Mouse (Mus musculus) CH12.LX (cell line): ENCODE measurements around the gene Snx8. TPM values are rescaled to one million over a fixed set of nuclear protein-coding genes. Genes with fewer than 3 reads are reported as not detected.
A peak's percentile ranks its signal among the peaks of the same experiment; 100 is the strongest.

Source experiments
- DNase-seq: peaks from one replicate; pipeline ENCODE4 v3.0.0-alpha.2; 2013; ENCODE audit errors: extremely low read depth
- H3K27ac ChIP-seq: 2 replicates; pipeline ENCODE4 v1.5.1; 2012; ENCODE audit warnings: low read depth, mild to moderate bottlenecking, control low read depth, moderate library complexity; ENCODE audit not compliant: insufficient read depth
- H3K27me3 ChIP-seq: replicated peaks from 2 replicates; pipeline ENCODE3; 2012; ENCODE audit warnings: inconsistent platforms
- H3K36me3 ChIP-seq, 2 experiments: replicated peaks in 1 of 2; 2 replicates each; pipeline versions ENCODE3 to v1.6.1; 2012; ENCODE audit warnings: inconsistent platforms in 1 of 2, low read length in 1 of 2, mild to moderate bottlenecking in 1 of 2, mixed read lengths in 1 of 2, moderate library complexity in 1 of 2; ENCODE audit not compliant: control insufficient read depth in 1 of 2, insufficient read depth in 1 of 2
- H3K4me1 ChIP-seq, 2 experiments: 2 replicates each; pipeline ENCODE4 v1.6.1; 2012; ENCODE audit warnings: inconsistent platforms in 1 of 2, moderate library complexity in 1 of 2; ENCODE audit not compliant: insufficient read depth in 2 of 2, control insufficient read depth in 1 of 2
- H3K4me2 ChIP-seq: 2 replicates; pipeline ENCODE4 v1.6.1; 2012; ENCODE audit warnings: low read depth, mild to moderate bottlenecking, control low read depth; ENCODE audit not compliant: poor library complexity, insufficient read depth, severe bottlenecking
- H3K4me3 ChIP-seq, 3 experiments: fragments of 150-350 bp in 1 of 3; sonication (generic) in 1 of 3; replicated peaks in 1 of 3; 2 replicates each; pipeline versions ENCODE3 to v1.5.1; 2011 to 2012; ENCODE audit warnings: low read depth in 2 of 3, low read length in 2 of 3, mild to moderate bottlenecking in 2 of 3, moderate library complexity in 2 of 3, control low read depth in 1 of 3, improper control_type of control experiment in 1 of 3, inconsistent platforms in 1 of 3, mixed read lengths in 1 of 3; ENCODE audit not compliant: poor library complexity in 1 of 3
- H3K79me2 ChIP-seq: replicated peaks from 2 replicates; pipeline ENCODE4 v1.6.1; 2012; ENCODE audit warnings: mild to moderate bottlenecking, moderate library complexity; ENCODE audit not compliant: control insufficient read depth, poor library complexity, insufficient read depth, severe bottlenecking; ENCODE audit errors: extremely low read depth
- H3K9ac ChIP-seq: 2 replicates; pipeline ENCODE4 v1.6.1; 2012; ENCODE audit warnings: low read depth, mild to moderate bottlenecking, control low read depth, moderate library complexity; ENCODE audit not compliant: insufficient read depth
- H3K9me3 ChIP-seq: replicated peaks from 2 replicates; pipeline ENCODE3; 2012; ENCODE audit warnings: low read length, inconsistent platforms, mixed read lengths
- BHLHE40 ChIP-seq: IDR thresholded peaks from 2 replicates; pipeline ENCODE4 v1.6.1; 2011; ENCODE audit warnings: mild to moderate bottlenecking, low read depth, low read length, improper control_type of control experiment
- CHD1 ChIP-seq: IDR thresholded peaks from 2 replicates; pipeline ENCODE4 v1.6.1; 2012; ENCODE audit warnings: low read depth, low read length, improper control_type of control experiment, inconsistent platforms
- CTCF ChIP-seq, 2 experiments: IDR thresholded peaks in 1 of 2; conservative IDR thresholded peaks in 1 of 2; 2 replicates each; pipeline ENCODE4 v1.5.1; 2011 to 2012; ENCODE audit warnings: low read depth in 2 of 2, low read length in 2 of 2, improper control_type of control experiment in 1 of 2, inconsistent platforms in 1 of 2, mild to moderate bottlenecking in 1 of 2, moderate library complexity in 1 of 2
- E2F4 ChIP-seq: IDR thresholded peaks from 2 replicates; pipeline ENCODE4 v1.6.1; 2011; ENCODE audit warnings: low read depth, low read length, improper control_type of control experiment; ENCODE audit not compliant: insufficient replicate concordance
- EP300 ChIP-seq: IDR thresholded peaks from 2 replicates; pipeline ENCODE4 v1.6.1; 2011; ENCODE audit warnings: low read length, improper control_type of control experiment
- ETS1 ChIP-seq: conservative IDR thresholded peaks from 2 replicates; pipeline ENCODE4 v1.6.1; 2012; ENCODE audit warnings: low read depth, mild to moderate bottlenecking, inconsistent platforms, low read length, improper control_type of control experiment, moderate library complexity
- GABPA ChIP-seq: IDR thresholded peaks from 2 replicates; pipeline ENCODE4 v1.6.1; 2012; ENCODE audit warnings: low read depth, low read length, improper control_type of control experiment, inconsistent platforms; ENCODE audit not compliant: insufficient replicate concordance
- IRF4 ChIP-seq: IDR thresholded peaks from 2 replicates; pipeline ENCODE4 v1.6.1; 2014; ENCODE audit warnings: low read depth, mild to moderate bottlenecking, inconsistent platforms, low read length, improper control_type of control experiment
- JUND ChIP-seq: conservative IDR thresholded peaks from 2 replicates; pipeline ENCODE4 v1.6.1; 2011; ENCODE audit warnings: low read depth, low read length, improper control_type of control experiment
- KAT2A ChIP-seq: IDR thresholded peaks from 2 replicates; pipeline ENCODE4 v1.6.1; 2012; ENCODE audit warnings: low read length, improper control_type of control experiment, inconsistent platforms; ENCODE audit not compliant: insufficient replicate concordance
- MAFK ChIP-seq: IDR thresholded peaks from 2 replicates; pipeline ENCODE4 v1.6.1; 2011; ENCODE audit warnings: low read length, improper control_type of control experiment; ENCODE audit not compliant: insufficient replicate concordance
- MAX ChIP-seq: IDR thresholded peaks from 2 replicates; pipeline ENCODE4 v1.6.1; 2011; ENCODE audit warnings: low read length, improper control_type of control experiment
- MAZ ChIP-seq: IDR thresholded peaks from 2 replicates; pipeline ENCODE4 v1.6.1; 2012; ENCODE audit warnings: low read depth, mild to moderate bottlenecking, inconsistent platforms, low read length, improper control_type of control experiment, moderate library complexity
- MEF2A ChIP-seq: IDR thresholded peaks from 2 replicates; pipeline ENCODE4 v1.6.1; 2014; ENCODE audit warnings: low read depth, mild to moderate bottlenecking, inconsistent platforms, low read length, improper control_type of control experiment, borderline replicate concordance
- MXI1 ChIP-seq: IDR thresholded peaks from 2 replicates; pipeline ENCODE4 v1.6.1; 2011; ENCODE audit warnings: mild to moderate bottlenecking, low read depth, low read length, improper control_type of control experiment
- MYC ChIP-seq: IDR thresholded peaks from 2 replicates; pipeline ENCODE4 v1.6.1; 2011; ENCODE audit warnings: low read depth, mild to moderate bottlenecking, improper control_type of control experiment, low read length
- POLR2A ChIP-seq: IDR thresholded peaks from 2 replicates; pipeline ENCODE4 v1.6.1; 2011; ENCODE audit warnings: low read depth, mild to moderate bottlenecking, improper control_type of control experiment, low read length
- POLR2AphosphoS2 ChIP-seq: IDR thresholded peaks from 2 replicates; pipeline ENCODE4 v1.6.1; 2011; ENCODE audit warnings: low read depth, low read length, improper control_type of control experiment
- RAD21 ChIP-seq: IDR thresholded peaks from 2 replicates; pipeline ENCODE4 v1.6.1; 2011; ENCODE audit warnings: low read depth, mild to moderate bottlenecking, low read length, improper control_type of control experiment, moderate library complexity
- SIN3A ChIP-seq: IDR thresholded peaks from 2 replicates; pipeline ENCODE4 v1.6.1; 2012; ENCODE audit warnings: low read length, improper control_type of control experiment, inconsistent platforms
- SMC3 ChIP-seq: IDR thresholded peaks from 2 replicates; pipeline ENCODE4 v1.6.1; 2011; ENCODE audit warnings: low read depth, low read length, improper control_type of control experiment
- TCF12 ChIP-seq: IDR thresholded peaks from 2 replicates; pipeline ENCODE4 v1.6.1; 2014; ENCODE audit warnings: low read depth, mild to moderate bottlenecking, inconsistent platforms, low read length, improper control_type of control experiment
- ZKSCAN1 ChIP-seq: IDR thresholded peaks from 2 replicates; pipeline ENCODE4 v1.6.1; 2012; ENCODE audit warnings: low read depth, inconsistent platforms, low read length, improper control_type of control experiment, borderline replicate concordance
- ZMIZ1 ChIP-seq: IDR thresholded peaks from 2 replicates; pipeline ENCODE4 v1.6.1; 2012; ENCODE audit warnings: low read depth, mild to moderate bottlenecking, inconsistent platforms, low read length, improper control_type of control experiment
- dilution Hi-C: fragments of 300-500 bp; cut with MboI; formaldehyde crosslinking; loops from 2 replicates; pipeline ENCODE4 v1.14.3; 2020; ENCODE audit warnings: low sequenced_read_pairs; ENCODE audit not compliant: extremely low pct_unique_long_range_greater_than_20kb, extremely low pct_ligation_motif_present
- in situ Hi-C: fragments of 300-500 bp; cut with MboI; formaldehyde crosslinking; loops from 3 replicates; pipeline ENCODE4 v1.14.3; 2019; ENCODE audit warnings: low sequenced_read_pairs, low pct_ligation_motif_present, low pct_unique_long_range_greater_than_20kb, mixed read lengths
- polyA plus RNA-seq: library from polyadenylated mRNA; unstranded; fragments of >175 nt; gene quantifications from 2 replicates; pipeline ENCODE4 v1.2.1, GENCODE M21; 2012; ENCODE audit warnings: low read depth; ENCODE audit not compliant: insufficient read length
- total RNA-seq, 2 experiments: library from RNA; depleted of rRNA; stranded (reverse); fragments of 300-350 nt in 1 of 2; fragments of >200 nt in 1 of 2; gene quantifications; 2 replicates each; pipeline ENCODE4 v1.2.3; 2012 to 2014

The Snx8 gene
- total and polyA plus RNA-seq, 3 experiments, result 20.8 to 42.4 (median 34.6) TPM

GRCm38 (mm10) chr5:140382688-140383087 lies 6.4 kb downstream of the Snx8 start:
- Histone ChIP-seq H3K4me1 (peaks cover 18 to 78% of the 10 kb centered on the region in 2 experiments), H3K9me3 (peaks cover 6% of the 10 kb centered on the region), H3K36me3 (peaks cover 0 to 26% of the 10 kb centered on the region in 2 experiments), H3K9ac (no peak overlapping the region), H3K4me3 (peak overlapping the region in 2 of 3 experiments; percentile 26 to 30), H3K79me2 (peaks cover 2% of the 10 kb centered on the region), H3K4me2 (peak overlapping the region; percentile 61), H3K27me3 (no peaks in the 10 kb centered on the region), H3K27ac (peak overlapping the region; percentile 45; the same call in 1 of the 2 replicates)
- dilution Hi-C loops, result no loop called here
- peak; percentile 73 for DNase-seq
- no peak for TF ChIP-seq RAD21
- TF ChIP-seq KAT2A, result no peak
- no peak for TF ChIP-seq POLR2A
- TF ChIP-seq E2F4, result no peak
- TF ChIP-seq MAX, result no peak
- no peak for TF ChIP-seq CHD1
- TF ChIP-seq GABPA, result no peak
- TF ChIP-seq SIN3A, result no peak
- no peak for TF ChIP-seq CTCF (conservative IDR thresholded peaks at IDR 0.05 in 1 of 2, IDR thresholded peaks at IDR 0.05 in 1 of 2; ENCODE audit: low read depth in 2 of 2, low read length in 2 of 2)
- TF ChIP-seq EP300, result peak; percentile 69
- no peak for TF ChIP-seq MAFK
- no peak for TF ChIP-seq MEF2A
- TF ChIP-seq ZMIZ1, result no peak
- peak; percentile 40; the same call in 1 of the 2 replicates for TF ChIP-seq ETS1
- TF ChIP-seq JUND, result no peak
- peak; percentile 40; the same call in 1 of the 2 replicates for TF ChIP-seq BHLHE40
- no peak for TF ChIP-seq POLR2AphosphoS2
- TF ChIP-seq IRF4, result peak; percentile 30; the same call in 1 of the 2 replicates
- in situ Hi-C loops, result no loop called here

- in situ Hi-C loops, result no loop called here
- H3K27ac ChIP-seq, result no peak overlapping the region
- no peak overlapping the region for H3K4me2 ChIP-seq
- peaks cover 8 to 69% of the 10 kb centered on the region in 2 experiments for H3K4me1 ChIP-seq
- H3K27me3 ChIP-seq, result no peaks in the 10 kb centered on the region
- no peak for TF ChIP-seq BHLHE40
- TF ChIP-seq SMC3, result no peak
- TF ChIP-seq MAZ, result no peak
- no peak for TF ChIP-seq IRF4
- TF ChIP-seq TCF12, result no peak
- TF ChIP-seq ETS1, result no peak
- no peak for TF ChIP-seq E2F4
- no peak for TF ChIP-seq MXI1
- TF ChIP-seq ZKSCAN1, result no peak
- no peak for TF ChIP-seq ZMIZ1
- no peak for TF ChIP-seq SIN3A
- no peak for TF ChIP-seq MYC
- TF ChIP-seq, all 38 proteins: peak for 0
- Histone ChIP-seq H3K9me3 (peaks cover 6% of the 10 kb centered on the region), H3K36me3 (peaks cover 0 to 26% of the 10 kb centered on the region in 2 experiments), H3K9ac (no peak overlapping the region), H3K4me3 (no peak overlapping the region), H3K79me2 (peaks cover 2% of the 10 kb centered on the region)
- dilution Hi-C loops, result no loop called here
- no peak for DNase-seq
These were observed 7.9 kb downstream of the Snx8 start for GRCm38 (mm10) chr5:140381156-140381555.
